In genomic region chr17:35918276-35919059, GRCm38 (mm10) we compare ENCODE assay signal across 8 mouse cellular contexts. TPM values are rescaled to one million over a fixed set of nuclear protein-coding genes. Genes with fewer than 3 reads are reported as not detected.
DNase-seq lines count a peak whose midpoint lies in the region; ATAC-seq and TF ChIP-seq lines count a peak whose summit lies in the region.

No protein-coding gene starts in this region.

- no peaks in the 10 kb centered on the region for H3K27me3 ChIP-seq in megakaryocyte, embryonic 14.5 days (replicated peaks)
- no peaks in the 10 kb centered on the region for H3K27me3 ChIP-seq in forebrain, postnatal 0 days (ENCODE audit: insufficient read depth, low read length)
- no peaks in the 10 kb centered on the region for H3K27me3 ChIP-seq in lung, embryonic 15.5 days

- WGBS in forebrain, postnatal 0 days: under 1% methylated on average over 11 of the region's 11 CpGs
- under 1% methylated on average over 11 of the region's 11 CpGs for WGBS in lung, embryonic 15.5 days

- DNase-seq in forebrain, postnatal 0 days: no peak
- DNase-seq in kidney, adult 18-20 months: peak; percentile 49
- DNase-seq in skeletal muscle tissue, adult 2 months (ENCODE audit: low read depth, low spot score): peak; percentile 67
- no peak for DNase-seq in left cerebral cortex, postnatal 36 days (ENCODE audit: low spot score in 2 of 2)

- H3K9me3 ChIP-seq in megakaryocyte, embryonic 14.5 days: no peaks in the 10 kb centered on the region
- H3K9me3 ChIP-seq in forebrain, postnatal 0 days (ENCODE audit: low read length): no peaks in the 10 kb centered on the region
- no peaks in the 10 kb centered on the region for H3K9me3 ChIP-seq in lung, embryonic 15.5 days

- peaks cover 55% of the 10 kb centered on the region for H3K4me1 ChIP-seq in megakaryocyte, embryonic 14.5 days
- no peaks in the 10 kb centered on the region; the same call in 1 of the 2 replicates for H3K4me1 ChIP-seq in brown adipose tissue, adult 24 weeks (ENCODE audit: control insufficient read depth, insufficient read depth, insufficient read length, low read length)
- peaks cover 18% of the 10 kb centered on the region for H3K4me1 ChIP-seq in forebrain, postnatal 0 days (ENCODE audit: insufficient read depth)
- peaks cover 37% of the 10 kb centered on the region for H3K4me1 ChIP-seq in lung, embryonic 15.5 days

- peak overlapping the region; percentile 79 for H3K4me2 ChIP-seq in forebrain, postnatal 0 days (ENCODE audit: low read depth)
- H3K4me2 ChIP-seq in lung, embryonic 15.5 days: peak overlapping the region; percentile 90

- peaks cover 71% of the 10 kb centered on the region for H3K36me3 ChIP-seq in megakaryocyte, embryonic 14.5 days (replicated peaks; ENCODE audit: low read length)
- peaks cover 5% of the 10 kb centered on the region for H3K36me3 ChIP-seq in forebrain, postnatal 0 days (ENCODE audit: insufficient read depth)
- peaks cover 32% of the 10 kb centered on the region for H3K36me3 ChIP-seq in lung, embryonic 15.5 days

- ATAC-seq in megakaryocyte, adult 5-6 weeks (ENCODE audit: poor library complexity, severe bottlenecking): no peak
- ATAC-seq in forebrain, postnatal 0 days: no peak
- no peak for ATAC-seq in lung, embryonic 15.5 days (ENCODE audit: borderline replicate concordance, extremely low read depth, low FRiP score, low TSS enrichment)

- no peak for TF ChIP-seq CTCF in forebrain, postnatal 0 days (IDR thresholded peaks at IDR 0.05; ENCODE audit: low read depth)

- H3K9ac ChIP-seq in forebrain, postnatal 0 days: peak overlapping the region; percentile 99
- peak overlapping the region; percentile 81 for H3K9ac ChIP-seq in lung, embryonic 15.5 days

- peak overlapping the region; percentile 92 for H3K4me3 ChIP-seq in megakaryocyte, embryonic 14.5 days (replicated peaks)
- H3K4me3 ChIP-seq in brown adipose tissue, adult 24 weeks (ENCODE audit: insufficient read depth, low read depth, low read length): peak overlapping the region; percentile 89
- peak overlapping the region; percentile 72 for H3K4me3 ChIP-seq in forebrain, postnatal 0 days (ENCODE audit: low read depth, low read length)
- H3K4me3 ChIP-seq in lung, embryonic 15.5 days: peak overlapping the region; percentile 56

- intact Hi-C loops in left cerebral cortex, postnatal 36 days (cut with DNase I): loop anchor here (5.0 kb wide), 1 partner anchor 81 kb away; the partner anchor contains the start of gene Tubb5

- H3K27ac ChIP-seq in brown adipose tissue, adult 24 weeks (replicated peaks; ENCODE audit: low read depth, low read length): peak overlapping the region; percentile 98
- H3K27ac ChIP-seq in forebrain, postnatal 0 days (ENCODE audit: low read depth, low read length): peak overlapping the region; percentile 100
- peak overlapping the region; percentile 98 for H3K27ac ChIP-seq in lung, embryonic 15.5 days

RNA-seq across cellular contexts. Expression of gene Ppp1r10, which starts 2.2 kb away (rescaled TPM):
- polyA plus RNA-seq in megakaryocyte, embryonic 14.5 days (2012; ENCODE audit: insufficient read depth, low replicate concordance): 28.5 and 36.4 TPM in 2 replicates
- total RNA-seq in megakaryocyte, adult 5-6 weeks (2015): 82.4 and 93.7 TPM in 2 replicates
- total RNA-seq in megakaryocyte, adult 5-6 weeks (2017): 131 and 157 TPM in 2 replicates
- 13.4 and 49.3 TPM in 2 replicates for polyA plus RNA-seq in brown adipose tissue, adult 24 weeks (2012; ENCODE audit: insufficient read depth, insufficient read length, missing spikeins)
- total RNA-seq in forebrain, postnatal 0 days (2014; rRNA removed): 42.9 and 60.2 TPM in 2 replicates
- polyA plus RNA-seq in forebrain, postnatal 0 days (2015; fragmentation: Nextera tagmentation; extraction: Ambion mirVana): 23.2 and 32.5 TPM in 2 replicates
- 35.9 and 38.2 TPM in 2 replicates for polyA plus RNA-seq in lung, embryonic 15.5 days (2015; fragmentation: Nextera tagmentation; extraction: Ambion mirVana)
- total RNA-seq in left cerebral cortex, postnatal 36 days (2021): 10 to 100 TPM; 62.5 to 84.5 TPM

RNA-seq across cellular contexts. Expression of gene Mrps18b, which starts 2.3 kb away (rescaled TPM):
- polyA plus RNA-seq in megakaryocyte, embryonic 14.5 days (2012; ENCODE audit: insufficient read depth, low replicate concordance): 5.7 TPM in 1 of 2 replicates, not detected in the other
- 29.2 and 35.9 TPM in 2 replicates for total RNA-seq in megakaryocyte, adult 5-6 weeks (2015)
- 25.0 and 28.9 TPM in 2 replicates for total RNA-seq in megakaryocyte, adult 5-6 weeks (2017)
- 111 and 132 TPM in 2 replicates for polyA plus RNA-seq in brown adipose tissue, adult 24 weeks (2012; ENCODE audit: insufficient read depth, insufficient read length, missing spikeins)
- 34.5 and 44.5 TPM in 2 replicates for total RNA-seq in forebrain, postnatal 0 days (2014; rRNA removed)
- 65.5 and 69.7 TPM in 2 replicates for polyA plus RNA-seq in forebrain, postnatal 0 days (2015; fragmentation: Nextera tagmentation; extraction: Ambion mirVana)
- polyA plus RNA-seq in lung, embryonic 15.5 days (2015; fragmentation: Nextera tagmentation; extraction: Ambion mirVana): 73.9 and 77.5 TPM in 2 replicates
- total RNA-seq in left cerebral cortex, postnatal 36 days (2021): 10 to 100 TPM; 38.0 to 46.2 TPM

RNA-seq across cellular contexts. Expression of gene Atat1, which starts 8.6 kb away (rescaled TPM):
- polyA plus RNA-seq in megakaryocyte, embryonic 14.5 days (2012; ENCODE audit: insufficient read depth, low replicate concordance): 15.4 and 23.3 TPM in 2 replicates
- 8.7 and 10.1 TPM in 2 replicates for total RNA-seq in megakaryocyte, adult 5-6 weeks (2015)
- total RNA-seq in megakaryocyte, adult 5-6 weeks (2017): 5.2 and 7.6 TPM in 2 replicates
- polyA plus RNA-seq in brown adipose tissue, adult 24 weeks (2012; ENCODE audit: insufficient read depth, insufficient read length, missing spikeins): 19.1 and 42.2 TPM in 2 replicates
- 206 and 218 TPM in 2 replicates for total RNA-seq in forebrain, postnatal 0 days (2014; rRNA removed)
- polyA plus RNA-seq in forebrain, postnatal 0 days (2015; fragmentation: Nextera tagmentation; extraction: Ambion mirVana): 371 and 379 TPM in 2 replicates
- polyA plus RNA-seq in lung, embryonic 15.5 days (2015; fragmentation: Nextera tagmentation; extraction: Ambion mirVana): 58.3 and 63.6 TPM in 2 replicates
- total RNA-seq in left cerebral cortex, postnatal 36 days (2021): 10 to 100 TPM; 51.1 to 63.9 TPM

RNA-seq across cellular contexts. Expression of gene 2310061I04Rik, which starts 21.2 kb away (rescaled TPM):
- 101 and 470 TPM in 2 replicates for polyA plus RNA-seq in megakaryocyte, embryonic 14.5 days (2012; ENCODE audit: insufficient read depth, low replicate concordance)
- total RNA-seq in megakaryocyte, adult 5-6 weeks (2015): 28.4 and 31.8 TPM in 2 replicates
- total RNA-seq in megakaryocyte, adult 5-6 weeks (2017): 3.5 and 9.8 TPM in 2 replicates
- 125 and 142 TPM in 2 replicates for polyA plus RNA-seq in brown adipose tissue, adult 24 weeks (2012; ENCODE audit: insufficient read depth, insufficient read length, missing spikeins)
- total RNA-seq in forebrain, postnatal 0 days (2014; rRNA removed): 31.6 and 32.8 TPM in 2 replicates
- 56.7 and 66.3 TPM in 2 replicates for polyA plus RNA-seq in forebrain, postnatal 0 days (2015; fragmentation: Nextera tagmentation; extraction: Ambion mirVana)
- 20.5 and 21.2 TPM in 2 replicates for polyA plus RNA-seq in lung, embryonic 15.5 days (2015; fragmentation: Nextera tagmentation; extraction: Ambion mirVana)
- 10 to 100 TPM; 58.4 to 62.0 TPM for total RNA-seq in left cerebral cortex, postnatal 36 days (2021)

RNA-seq across cellular contexts. Expression of gene Dhx16, which starts 38.8 kb away (rescaled TPM):
- polyA plus RNA-seq in megakaryocyte, embryonic 14.5 days (2012; ENCODE audit: insufficient read depth, low replicate concordance): 23.2 and 32.1 TPM in 2 replicates
- 87.6 and 118 TPM in 2 replicates for total RNA-seq in megakaryocyte, adult 5-6 weeks (2015)
- 65.9 and 72.8 TPM in 2 replicates for total RNA-seq in megakaryocyte, adult 5-6 weeks (2017)
- 17.0 and 26.4 TPM in 2 replicates for polyA plus RNA-seq in brown adipose tissue, adult 24 weeks (2012; ENCODE audit: insufficient read depth, insufficient read length, missing spikeins)
- 33.0 and 33.2 TPM in 2 replicates for total RNA-seq in forebrain, postnatal 0 days (2014; rRNA removed)
- polyA plus RNA-seq in forebrain, postnatal 0 days (2015; fragmentation: Nextera tagmentation; extraction: Ambion mirVana): 21.8 and 22.1 TPM in 2 replicates
- polyA plus RNA-seq in lung, embryonic 15.5 days (2015; fragmentation: Nextera tagmentation; extraction: Ambion mirVana): 42.0 and 42.1 TPM in 2 replicates
- total RNA-seq in left cerebral cortex, postnatal 36 days (2021): 10 to 100 TPM; 26.0 to 32.0 TPM

Comparison
In these comparisons a context has a peak if more than half of its experiments do, and no peak if none do; other contexts are left out.
1. DNase-seq: peak in kidney, adult 18-20 months (single experiment) and skeletal muscle tissue, adult 2 months (single experiment); none in forebrain, postnatal 0 days (single experiment) and left cerebral cortex, postnatal 36 days (0 of 2).
2. Peak in every context shown above with its lines, with median percentiles within 50 percentile points of each other: H3K4me3 ChIP-seq and H3K27ac ChIP-seq.